Mouse (Mus musculus) A20 (cell line): ENCODE data around the gene Rassf3.

ENCODE experiments used
- DNase-seq: peaks from one replicate; pipeline ENCODE4 v3.0.0-alpha.2; 2011; ENCODE audit warnings: low read depth, low spot score

Rassf3 gene

DNA sequence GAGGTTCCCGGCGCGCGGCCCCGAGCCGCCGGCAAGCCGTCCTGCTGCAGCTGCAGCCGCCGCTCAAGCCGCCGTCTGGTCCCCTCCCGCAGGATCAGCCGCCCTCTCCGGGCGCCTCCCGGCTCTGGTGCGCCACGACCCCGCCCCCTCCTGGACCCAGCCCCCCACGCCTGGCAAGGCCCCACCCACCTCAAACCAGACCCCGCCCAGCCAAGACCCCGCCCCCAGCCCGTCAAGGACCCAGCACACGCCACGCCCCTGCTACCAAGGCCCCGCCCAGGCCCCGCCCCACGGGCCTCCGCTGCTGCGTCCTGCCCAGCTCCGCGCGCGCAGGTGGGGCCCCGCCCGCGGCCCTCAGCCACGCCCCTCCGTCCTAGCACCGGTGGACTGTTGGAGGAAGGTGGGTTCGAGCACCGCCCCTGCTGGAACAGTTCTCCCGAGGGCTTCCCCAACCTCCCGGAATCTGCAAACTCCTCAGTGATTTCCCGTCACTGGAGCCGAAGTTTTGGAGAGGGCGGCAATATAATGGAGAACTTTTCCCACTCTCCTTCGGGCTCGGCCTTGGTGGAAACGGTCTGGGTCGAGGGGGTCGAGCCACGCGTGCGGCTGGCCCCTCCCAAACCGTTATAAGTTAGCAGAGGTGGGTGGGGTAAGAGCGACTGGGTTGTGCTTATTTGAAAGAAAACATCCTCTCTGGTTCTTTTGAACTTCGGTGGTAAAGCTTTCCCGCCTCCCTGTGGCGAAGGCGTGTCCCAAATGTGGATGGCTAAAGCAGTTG is at the start of gene Rassf3:
Gene Rassf3, minus strand, starts transcription at position 158 of the 778 bp plus-strand sequence.
- DNase-seq = peak; percentile 94

DNA sequence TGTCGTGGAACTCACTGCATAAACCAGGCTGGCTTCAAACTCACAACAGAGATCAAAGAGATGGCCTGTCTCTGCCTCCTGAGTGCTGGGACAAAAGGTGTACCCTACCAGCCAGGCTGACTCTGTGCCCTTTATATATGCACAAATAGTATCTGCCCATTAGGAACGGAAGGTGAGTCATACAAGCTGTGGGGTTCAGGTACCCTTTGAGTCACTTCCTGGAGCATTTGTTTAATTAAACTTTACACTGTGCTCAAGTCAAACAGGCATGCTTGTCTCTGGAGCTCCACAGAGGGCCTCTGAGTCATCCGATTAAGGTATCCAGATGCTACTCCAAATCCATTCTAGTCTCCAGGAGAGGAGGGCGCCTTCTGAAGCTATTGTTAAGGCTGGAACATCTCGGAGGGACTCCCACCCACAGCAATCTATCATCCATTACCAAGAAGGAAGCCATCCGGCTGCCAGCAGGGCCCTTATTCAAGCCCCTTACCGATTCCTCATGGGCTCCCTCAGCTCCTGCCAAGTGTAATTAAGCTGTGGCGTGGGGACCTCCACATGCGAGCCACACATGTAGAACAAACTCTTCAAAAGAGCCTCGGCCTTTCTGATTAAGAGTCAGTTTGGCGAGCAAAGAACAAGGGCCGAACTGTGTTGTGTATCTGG is 44.9 kb upstream of the Rassf3 start:
- DNase-seq = no peak

DNA sequence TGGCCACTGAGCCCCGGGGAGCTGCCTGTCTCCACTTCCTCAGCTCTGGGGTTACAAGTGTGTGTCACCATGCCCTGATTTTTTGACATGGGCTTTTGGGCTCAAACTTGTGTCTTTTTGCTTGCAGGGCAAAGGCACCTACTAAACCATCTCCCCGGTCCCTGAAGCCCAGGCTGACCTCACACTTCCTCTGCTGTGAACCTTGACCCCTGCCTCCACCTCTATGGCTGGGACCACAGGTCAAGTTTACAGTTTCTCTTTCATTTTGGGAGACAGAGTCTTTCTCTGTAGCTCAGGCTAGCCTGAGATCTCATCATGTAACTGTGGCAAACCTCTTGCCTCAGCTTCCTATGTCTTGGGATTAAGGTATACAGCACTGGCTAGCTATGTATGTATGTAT is 43.6 kb upstream of the Rassf3 start:
- no peak for DNase-seq

DNA sequence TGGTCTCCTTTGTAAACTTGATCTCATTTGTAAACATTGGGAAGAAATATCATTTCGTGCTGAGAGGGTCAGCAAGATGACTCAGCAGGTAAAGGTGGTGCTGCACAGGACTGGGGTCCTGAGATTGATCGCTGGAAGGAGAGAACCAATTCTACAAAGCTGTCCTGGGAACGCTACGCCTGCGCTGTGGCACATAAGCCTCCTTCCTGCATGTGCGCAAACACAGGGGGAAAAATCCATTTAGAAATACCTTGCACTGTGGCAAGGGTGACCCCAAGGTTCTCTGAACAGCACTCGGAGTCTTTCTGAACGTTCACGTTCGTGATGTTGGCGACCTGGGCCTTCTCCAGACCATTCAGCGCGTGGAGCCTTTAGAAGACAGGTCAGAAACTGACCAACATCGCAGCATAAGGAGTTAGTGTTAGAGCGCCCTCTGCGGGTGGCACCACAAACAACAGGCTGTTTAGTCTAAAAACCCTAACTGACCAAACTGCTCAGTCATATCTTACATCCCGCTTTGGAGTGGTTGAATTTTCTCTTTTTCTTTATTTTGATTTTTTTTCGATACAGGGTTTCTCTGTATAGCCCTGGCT is 40.0 kb upstream of the Rassf3 start:
- DNase-seq = peak; percentile 82

DNA sequence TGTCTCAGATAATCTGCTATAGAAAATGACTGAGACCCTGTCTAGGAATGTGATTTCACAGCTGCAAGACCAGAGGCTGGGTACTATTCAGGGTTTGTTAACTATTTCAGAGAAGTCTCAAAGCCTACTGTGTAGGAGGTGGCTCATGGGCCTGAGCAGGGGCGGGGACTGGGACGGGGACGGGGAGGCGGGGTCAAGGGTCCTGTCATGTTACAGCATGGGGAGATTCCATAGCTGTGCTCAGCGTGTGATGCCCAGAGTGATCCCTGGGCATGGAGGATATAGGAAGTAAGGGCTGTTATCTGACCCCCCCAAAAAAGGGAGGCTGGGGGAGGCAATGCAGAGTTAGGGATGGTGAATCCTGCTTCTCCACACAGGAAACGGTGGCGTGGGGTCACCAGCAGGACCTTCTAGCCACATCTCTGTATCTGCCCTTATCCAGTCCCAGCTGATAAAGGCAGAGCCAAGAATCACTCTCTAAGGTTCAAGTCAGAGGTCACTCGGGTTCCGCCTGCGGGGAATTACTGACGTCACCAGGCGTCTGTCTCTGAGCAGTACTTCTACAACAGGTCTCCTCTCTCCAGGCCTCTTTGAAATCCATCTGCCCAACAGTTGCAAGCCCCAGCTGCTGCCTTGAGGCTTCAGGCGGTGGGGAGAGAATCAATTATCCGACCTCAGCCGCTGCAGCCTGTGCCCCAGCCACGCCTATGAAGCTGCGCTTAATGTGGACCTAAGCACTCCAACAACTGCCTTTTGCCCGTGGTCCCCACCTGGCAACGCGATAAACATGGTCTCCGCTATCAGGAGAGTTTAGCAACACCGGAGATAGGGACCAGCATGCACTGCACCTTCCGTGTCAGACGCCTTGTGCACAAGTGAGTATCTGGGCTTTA is 33.9 kb upstream of the Rassf3 start:
- DNase-seq = no peak

DNA sequence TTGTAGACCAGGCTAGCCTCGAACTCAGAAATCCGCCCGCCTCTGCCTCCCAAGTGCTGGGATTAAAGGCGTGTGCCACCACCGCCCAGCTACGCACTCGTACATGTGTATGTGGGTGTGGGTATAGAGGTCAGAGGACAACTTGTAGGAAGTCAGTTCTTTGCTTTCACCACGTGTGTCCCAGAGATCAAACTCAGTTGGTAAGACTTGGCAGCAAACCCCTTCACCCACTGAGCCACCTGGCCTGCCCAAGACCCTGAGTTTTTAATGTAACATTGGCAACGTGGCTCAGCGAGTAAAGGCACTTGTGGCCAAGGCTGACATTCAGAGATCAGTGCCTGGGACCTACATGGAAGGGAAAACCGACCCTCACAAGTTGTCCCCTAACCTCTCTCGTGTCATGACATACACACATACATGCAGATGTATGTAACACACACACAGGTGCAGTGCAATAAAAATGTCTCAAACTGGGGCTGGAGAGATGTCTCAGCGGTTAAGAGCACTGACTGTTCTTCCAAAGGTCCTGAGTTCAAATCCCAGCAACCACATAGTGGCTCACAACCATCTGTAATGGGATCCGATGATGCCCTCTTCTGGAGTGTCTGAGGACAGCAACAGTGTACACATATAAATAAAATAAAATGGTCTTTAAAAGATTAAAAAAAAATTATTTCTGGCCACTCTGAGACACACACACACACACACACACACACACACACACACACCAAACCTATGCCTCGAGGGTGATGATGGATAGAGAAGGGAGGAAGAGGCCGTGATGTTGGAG is 31.8 kb upstream of the Rassf3 start:
- DNase-seq = peak; percentile 58

DNA sequence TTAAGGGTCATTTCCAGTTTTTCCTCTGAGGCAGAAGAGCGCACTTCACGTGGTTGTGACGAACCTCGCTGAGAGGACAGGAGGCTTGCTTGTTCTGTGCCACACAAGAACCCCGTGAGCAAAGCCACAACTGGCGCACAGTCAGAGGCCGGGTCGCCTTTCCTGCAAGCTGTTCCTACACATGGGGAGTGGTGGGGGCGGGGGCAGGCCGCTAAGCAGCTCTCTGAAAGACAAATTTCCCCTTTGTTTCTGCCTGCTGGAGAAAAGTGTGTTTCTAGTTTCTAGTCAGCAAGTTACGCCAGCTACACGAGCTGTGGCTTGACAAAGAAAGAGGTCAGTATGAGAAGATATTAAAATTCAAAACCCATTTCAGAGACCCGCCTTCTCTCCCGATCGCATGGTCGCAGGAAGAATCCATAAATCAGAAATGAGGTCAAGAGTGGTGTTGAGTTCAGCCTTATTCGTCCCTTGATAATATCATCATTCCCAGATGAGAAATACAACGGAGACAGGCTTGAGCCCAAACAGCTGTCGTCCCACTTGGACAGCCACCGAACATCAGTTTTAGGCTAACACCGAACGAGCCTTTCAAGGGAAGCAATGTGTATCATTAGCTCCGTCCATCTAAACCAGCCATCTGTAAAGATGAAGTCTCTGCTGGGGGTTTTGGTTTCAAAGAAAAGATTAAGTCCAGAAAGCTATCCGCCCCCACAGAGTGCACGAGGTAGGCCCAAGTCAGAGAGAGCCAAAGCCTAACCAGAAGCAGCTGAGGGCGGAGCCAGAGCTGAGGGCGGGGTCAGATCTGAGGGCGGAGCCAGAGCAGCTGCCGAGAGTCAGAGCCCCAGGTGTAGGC is 30.8 kb upstream of the Rassf3 start:
- peak; percentile 95 for DNase-seq

DNA sequence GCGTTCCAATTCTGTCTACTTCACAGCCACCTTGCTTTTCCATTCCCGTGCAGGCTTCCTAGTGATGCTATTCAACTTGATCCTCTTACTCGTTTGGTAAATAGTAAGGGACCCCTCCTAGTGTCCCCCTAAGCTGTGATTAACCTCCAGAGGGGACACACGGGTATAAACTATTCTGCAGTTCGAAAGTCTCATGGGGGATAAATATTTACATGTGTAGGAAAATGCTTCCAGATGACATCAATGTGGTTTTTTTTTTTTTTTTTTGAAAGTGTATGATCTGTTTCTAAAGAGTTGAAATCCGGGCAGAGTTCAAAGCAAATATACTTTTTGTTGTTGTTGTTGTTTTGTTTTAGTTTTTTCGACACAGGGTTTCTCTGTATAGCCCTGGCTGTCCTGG is 29.8 kb upstream of the Rassf3 start:
- DNase-seq = no peak

DNA sequence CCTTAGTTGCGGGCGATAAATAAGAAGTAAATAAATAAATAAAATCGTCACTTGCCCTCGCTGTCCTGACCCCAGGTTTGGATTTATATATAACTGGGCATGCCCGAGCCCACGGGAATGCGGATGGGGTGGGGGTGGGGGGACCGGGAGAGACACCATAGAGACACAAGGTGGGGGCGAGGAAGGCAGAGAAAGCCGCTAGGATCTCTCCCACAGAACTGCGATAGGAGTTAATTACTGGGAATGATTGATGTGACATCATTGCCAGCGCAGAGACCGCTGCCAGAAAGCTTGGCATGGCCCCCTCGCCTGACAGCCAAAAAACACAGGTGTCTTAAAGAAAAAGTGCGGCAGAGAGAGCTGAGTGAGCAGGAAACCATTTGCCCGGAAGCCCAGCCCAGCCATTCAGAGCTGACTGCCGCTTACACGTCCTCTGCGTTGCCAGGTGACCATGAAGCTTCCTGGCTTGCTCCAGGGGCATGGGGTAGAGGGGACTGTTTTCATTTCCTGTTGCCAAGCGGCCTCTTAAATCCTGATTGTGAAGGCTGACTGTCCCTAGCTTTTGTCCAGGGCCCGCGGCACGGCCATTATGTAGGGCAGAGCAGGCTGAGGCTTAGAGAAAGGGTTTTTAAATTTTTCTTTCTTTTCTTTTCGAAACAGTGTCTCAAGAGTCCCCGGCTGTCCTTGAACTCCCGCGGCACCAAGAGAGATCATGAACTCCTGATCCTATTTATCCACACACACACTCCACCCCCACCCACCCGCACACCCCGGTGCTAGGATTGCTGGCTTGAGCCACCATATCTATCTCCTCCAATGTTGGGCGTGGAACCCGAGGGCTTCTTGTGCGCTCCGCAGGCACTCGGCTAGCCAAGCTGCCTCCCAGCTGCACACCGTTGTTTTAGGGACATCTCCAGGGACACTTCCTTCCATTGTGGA is 29.1 kb upstream of the Rassf3 start:
- DNase-seq = peak; percentile 63

DNA sequence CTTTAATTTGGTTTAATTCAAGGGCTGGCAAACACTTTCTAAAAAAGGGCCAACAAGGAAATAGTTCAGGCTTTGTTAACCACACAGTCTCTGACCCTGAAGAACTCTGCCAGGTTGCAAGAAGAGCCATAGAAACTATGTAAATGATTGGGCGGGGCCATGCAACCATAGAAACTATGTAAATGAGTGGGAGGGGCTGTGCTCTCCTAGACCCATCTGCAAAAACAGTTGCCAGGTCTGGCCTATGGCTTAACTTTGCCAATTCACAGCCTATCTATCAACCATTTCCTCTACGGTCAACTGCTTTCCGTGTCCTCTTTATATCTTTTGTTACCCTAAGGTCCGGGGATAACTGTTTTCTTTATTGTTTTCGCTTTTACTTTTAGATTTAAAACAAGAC is 25.0 kb upstream of the Rassf3 start:
- DNase-seq = peak; percentile 95

DNA sequence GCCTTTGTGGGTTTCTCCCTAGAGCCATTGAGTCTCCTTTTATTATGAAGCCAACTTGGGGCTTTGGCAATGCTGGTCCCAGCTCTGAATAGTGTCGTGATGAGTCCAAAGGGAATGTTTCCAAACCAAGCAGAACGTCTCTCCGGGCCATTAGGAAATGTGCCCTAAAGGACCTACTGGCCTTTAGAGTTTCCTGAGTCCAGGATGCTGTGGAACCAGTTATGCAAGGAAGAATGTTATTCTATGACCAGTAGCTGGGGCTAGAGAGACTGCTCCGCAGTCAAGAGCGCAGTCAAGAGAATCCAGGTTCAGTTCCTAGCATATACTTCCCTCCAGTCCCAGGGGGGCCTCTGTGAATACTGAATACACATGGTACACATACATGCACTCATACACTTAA is 23.9 kb upstream of the Rassf3 start:
- no peak for DNase-seq

DNA sequence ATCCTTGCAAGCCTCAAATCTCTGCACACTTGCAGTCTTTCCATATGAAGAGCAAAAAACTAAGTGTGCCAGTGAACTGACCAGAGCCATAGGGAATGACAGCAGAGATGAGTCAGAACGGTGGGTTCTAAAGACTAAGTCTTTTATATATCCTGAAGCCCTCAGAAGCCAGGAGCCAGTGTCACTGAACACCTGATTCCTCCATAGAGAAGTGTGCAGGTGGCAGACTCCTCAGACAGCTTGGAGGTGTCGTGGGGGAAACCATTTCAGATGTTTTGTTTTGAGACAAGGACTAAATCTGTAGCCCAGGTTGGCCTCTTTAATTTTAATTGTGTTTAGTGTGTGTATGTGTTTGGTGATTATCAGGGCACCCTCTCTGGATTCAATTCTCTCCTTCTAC is 22.9 kb upstream of the Rassf3 start:
- DNase-seq = peak; percentile 72

DNA sequence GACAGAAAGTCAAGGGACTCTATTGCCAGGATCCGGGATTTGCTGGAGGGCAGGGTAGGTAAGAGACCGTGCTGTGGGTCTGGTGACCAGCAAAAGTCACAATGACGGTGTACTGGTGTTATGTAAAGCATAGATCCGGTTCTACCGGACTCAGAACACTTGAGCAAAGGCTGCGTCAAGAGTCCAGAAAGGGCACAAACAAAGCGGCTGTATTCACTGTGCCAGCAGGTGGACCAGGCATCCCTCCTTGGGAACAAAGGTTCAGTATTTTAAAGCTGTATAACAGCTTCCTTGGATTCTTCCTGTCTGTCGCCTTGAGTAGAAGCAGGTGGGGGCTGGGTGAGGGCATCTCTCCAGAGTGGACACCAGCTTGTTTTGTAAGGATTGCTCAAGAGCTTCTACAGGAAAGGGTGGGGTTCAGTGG is 22.3 kb upstream of the Rassf3 start:
- no peak for DNase-seq

DNA sequence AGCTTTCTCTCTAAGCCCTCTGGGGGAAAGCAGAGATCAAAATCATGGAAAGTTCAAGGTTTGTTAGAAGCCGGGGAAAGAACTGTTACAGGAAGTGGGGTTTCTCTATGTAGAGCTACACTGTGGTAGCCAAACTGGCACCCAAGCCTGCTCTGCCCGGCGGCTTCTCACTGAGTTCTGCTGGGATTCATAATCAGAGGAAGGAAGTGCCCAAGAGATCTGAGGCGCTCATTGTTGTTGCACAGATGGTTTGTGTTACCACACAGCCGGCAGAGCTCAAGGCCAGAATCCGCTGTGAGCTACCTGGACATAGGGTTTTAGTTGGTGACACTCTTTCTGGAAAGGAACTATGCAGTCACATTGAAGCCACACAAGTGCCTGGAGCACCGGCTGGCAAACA is 21.8 kb upstream of the Rassf3 start:
- no peak for DNase-seq

DNA sequence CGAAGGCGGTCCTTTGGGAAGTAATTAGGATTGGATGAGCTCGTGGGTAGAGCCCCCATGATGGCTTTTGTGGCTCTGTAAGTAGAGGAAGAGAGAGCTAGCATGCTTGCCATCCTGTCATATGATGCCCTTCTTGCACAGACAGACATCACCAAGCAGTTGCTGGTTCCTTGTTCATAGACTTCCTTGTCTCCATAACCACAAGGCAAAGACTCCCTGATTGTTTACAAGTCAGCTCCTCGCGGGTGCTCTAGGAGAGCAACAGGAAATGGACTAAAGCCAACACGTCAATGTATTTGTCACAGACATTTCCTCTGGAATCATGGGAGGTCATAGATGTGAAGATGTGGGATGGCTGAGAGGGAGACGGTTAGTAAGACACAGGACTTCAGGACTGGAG is 20.5 kb upstream of the Rassf3 start:
- no peak for DNase-seq

DNA sequence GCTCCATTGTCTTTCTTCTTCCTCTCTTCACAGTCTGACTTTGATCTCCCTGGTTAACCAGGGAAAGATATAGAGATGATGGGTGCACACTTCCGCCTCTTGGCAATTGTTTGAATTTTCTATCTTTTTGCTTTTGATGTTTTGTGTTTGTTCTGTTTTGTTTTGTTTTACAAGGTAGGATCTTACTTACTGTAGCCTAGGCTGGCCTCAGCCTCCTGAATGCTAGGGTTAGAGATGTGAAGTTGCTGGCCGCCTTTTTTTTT is 17.9 kb upstream of the Rassf3 start:
- no peak for DNase-seq

DNA sequence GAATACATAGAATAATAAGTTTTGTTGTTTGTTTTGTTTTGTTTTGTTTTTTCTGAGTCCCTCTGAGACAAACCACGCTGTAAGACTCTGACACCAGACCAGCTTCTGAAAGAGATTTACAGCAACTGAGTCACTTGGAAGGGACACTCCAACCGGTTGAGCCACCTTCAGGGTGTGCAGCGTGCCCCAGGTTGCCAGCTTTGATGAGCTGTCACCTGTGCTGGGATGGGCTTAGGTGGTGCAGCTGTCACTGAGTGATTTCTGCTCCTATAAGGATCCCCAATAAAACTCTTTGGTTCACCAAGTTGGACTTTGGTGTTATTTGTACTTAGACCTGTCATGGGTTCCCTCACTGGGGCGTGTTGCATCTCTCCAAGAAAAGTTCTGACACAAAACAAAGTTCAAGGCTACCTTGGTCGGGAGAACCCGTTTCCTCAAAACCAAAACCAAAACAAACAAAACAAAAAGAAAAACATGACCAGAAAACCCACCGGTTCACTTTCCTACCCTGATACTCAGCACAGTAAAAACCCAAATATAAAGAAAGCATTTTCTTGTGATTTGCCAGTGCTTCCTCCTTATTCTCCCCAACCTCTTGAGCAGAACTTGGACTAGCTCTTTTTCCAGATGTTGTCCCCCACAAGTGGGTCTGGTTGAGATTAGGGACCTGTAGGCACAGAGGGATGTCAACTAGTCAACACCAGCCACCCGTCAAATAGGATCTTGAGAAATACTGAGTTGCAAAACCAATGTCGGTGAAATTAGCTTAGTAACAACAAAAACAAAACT is 17.4 kb upstream of the Rassf3 start:
- no peak for DNase-seq

DNA sequence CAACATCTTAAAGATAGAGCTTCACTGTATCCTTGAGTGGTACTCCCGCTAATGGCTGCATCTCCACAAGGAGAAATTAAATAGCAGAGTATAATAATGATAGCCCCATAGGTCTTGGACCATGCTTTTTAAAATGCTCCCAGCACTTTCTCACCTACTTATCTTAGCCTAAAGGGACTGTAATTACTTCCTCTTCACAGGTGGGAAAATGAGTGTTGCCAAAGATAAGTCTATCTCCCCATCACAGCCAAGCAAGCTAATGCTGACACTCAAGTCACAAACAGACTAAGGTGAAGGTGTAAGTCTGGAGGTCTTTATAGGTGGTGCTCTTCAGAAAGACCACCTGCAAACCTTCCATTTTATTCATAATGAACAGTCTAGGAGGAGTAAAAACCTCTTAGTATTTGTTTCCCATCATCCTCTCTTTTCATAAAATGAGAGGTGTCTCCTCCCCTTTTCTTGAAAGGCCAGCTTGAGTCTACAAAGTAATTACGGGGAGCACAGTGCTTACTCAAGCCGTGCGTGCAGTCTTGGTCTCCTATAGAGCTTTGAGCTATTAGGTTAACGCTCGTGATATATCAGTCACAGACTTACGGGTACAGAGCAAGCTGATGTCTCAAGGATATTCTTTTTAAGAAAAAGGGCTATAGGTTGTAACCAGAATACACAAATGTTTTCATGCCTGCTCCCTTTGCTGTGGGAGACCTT is 16.6 kb upstream of the Rassf3 start:
- DNase-seq = no peak
